Mouse (Mus musculus) thymus, adult 2 months (tissue): ENCODE results near the gene Vegfb.

ENCODE experiments used
- CTCF ChIP-seq: fragments of 200-500 bp; IDR thresholded peaks from 2 replicates; pipeline ENCODE4 v1.5.1; 2012; ENCODE audit warnings: mild to moderate bottlenecking, control low read depth, low read length, moderate library complexity, borderline replicate concordance; ENCODE audit not compliant: control insufficient read depth, poor library complexity, insufficient read depth; ENCODE audit errors: extremely low read depth
- POLR2A ChIP-seq: fragments of 200-500 bp; IDR thresholded peaks from 2 replicates; pipeline ENCODE4 v1.6.1; 2012; ENCODE audit warnings: mild to moderate bottlenecking, low read length, control low read depth, moderate library complexity; ENCODE audit not compliant: control insufficient read depth, poor library complexity, insufficient read depth; ENCODE audit errors: extremely low read depth

- no peak for TF ChIP-seq CTCF
- TF ChIP-seq POLR2A: no peak
These were observed 46.6 kb upstream of the Vegfb start for GRCm38 (mm10) chr19:7034006-7034405.
